Mouse (Mus musculus) bone marrow, adult 2 months (tissue): ENCODE measurements at regions not wholly inside any gene's neighbourhood (a gene's known extent, or its start where the extent isn't known, plus 50 kb on each side); places are given as distances from the start of the nearest gene placed in this dataset.

Experiments
- CTCF ChIP-seq: fragments of 200-500 bp; IDR thresholded peaks from 2 replicates; pipeline ENCODE4 v1.5.1; 2011; ENCODE audit warnings: low read length, control low read depth; ENCODE audit not compliant: control insufficient read depth, insufficient read depth
- POLR2A ChIP-seq: fragments of 200-500 bp; IDR thresholded peaks from 2 replicates; pipeline ENCODE4 v1.6.1; 2011; ENCODE audit warnings: low read depth, mild to moderate bottlenecking, control low read depth, low read length, borderline replicate concordance; ENCODE audit not compliant: control insufficient read depth

GRCm38 (mm10) chr13:82000681-82001212 is 217.9 kb downstream of the Cetn3 start:
- TF ChIP-seq CTCF, result no peak
- no peak for TF ChIP-seq POLR2A
